Mouse (Mus musculus) stomach, postnatal 0 days (tissue): ENCODE measurements around the gene Gm45062. TPM values are rescaled to one million over a fixed set of nuclear protein-coding genes. Genes with fewer than 3 reads are reported as not detected.

Experiments used
- ATAC-seq: fragments of 200-750 bp; cut with Nextera tagmentation; 2 replicates; pipeline ENCODE4 v1.8.0; 2017; ENCODE audit not compliant: low FRiP score, low TSS enrichment
- DNase-seq: peaks from one replicate; pipeline ENCODE4 v3.0.0-alpha.2; 2016; ENCODE audit warnings: low spot score
- H3K27ac ChIP-seq: fragments of 300-500 bp; sonication (generic); replicated peaks from 2 replicates; pipeline ENCODE4 v1.5.1; 2014; ENCODE audit warnings: mild to moderate bottlenecking, control low read depth
- H3K27me3 ChIP-seq: fragments of 300-500 bp; sonication (generic); 2 replicates; pipeline ENCODE4 v1.6.1; 2014; ENCODE audit warnings: low read length; ENCODE audit not compliant: control insufficient read depth, insufficient read depth
- H3K36me3 ChIP-seq: fragments of 300-500 bp; sonication (generic); 2 replicates; pipeline ENCODE4 v1.6.1; 2014; ENCODE audit warnings: low read length, mixed read lengths; ENCODE audit not compliant: control insufficient read depth, insufficient read depth
- H3K4me1 ChIP-seq: fragments of 300-500 bp; sonication (generic); replicated peaks from 2 replicates; pipeline ENCODE4 v1.6.1; 2014; ENCODE audit warnings: antibody characterized with exemption; ENCODE audit not compliant: control insufficient read depth, insufficient read depth
- H3K4me2 ChIP-seq: fragments of 300-500 bp; sonication (generic); replicated peaks from 2 replicates; pipeline ENCODE4 v1.6.1; 2014; ENCODE audit warnings: low read depth, mild to moderate bottlenecking, control low read depth, moderate library complexity
- H3K4me3 ChIP-seq: fragments of 300-500 bp; sonication (generic); 2 replicates; pipeline ENCODE4 v1.5.1; 2014; ENCODE audit warnings: low read depth, low read length, control low read depth
- H3K9ac ChIP-seq: fragments of 300-500 bp; sonication (generic); 2 replicates; pipeline ENCODE4 v1.6.1; 2014; ENCODE audit warnings: mild to moderate bottlenecking, low read length, control low read depth, mixed read lengths
- H3K9me3 ChIP-seq: fragments of 300-500 bp; sonication (generic); 2 replicates; pipeline ENCODE4 v1.6.1; 2016; ENCODE audit warnings: low read length; ENCODE audit not compliant: control insufficient read depth
- CTCF ChIP-seq: IDR thresholded peaks from 2 replicates; pipeline ENCODE4 v1.5.1; 2016; ENCODE audit warnings: antibody characterized with exemption, low read depth, mild to moderate bottlenecking, moderate library complexity
- EP300 ChIP-seq: optimal IDR thresholded peaks from 2 replicates; pipeline ENCODE3; 2016; ENCODE audit warnings: antibody characterized with exemption
- WGBS: fragments of 180-500 bp; shearing (Covaris S2); extraction: QIAGEN DNeasy Blood & Tissue Kit; methylation state at CpG from one replicate; pipeline ENCODE4 v1.1.7; 2014; 5-methylcytosine and 5-hydroxymethylcytosine counted together
- polyA plus RNA-seq: library from polyadenylated mRNA; unstranded; fragments of >200 nt; fragmentation: Nextera tagmentation; extraction: Ambion mirVana; gene quantifications from 2 replicates; pipeline ENCODE4 v1.2.1, GENCODE M21; 2015

Gene Gm45062
- polyA plus RNA-seq, 1 experiment from 2014 or later = 1.9 TPM

GRCm38 (mm10) chr6:8283255-8283654 is 24.0 kb downstream of the Gm45062 start:
- Histone ChIP-seq H3K27ac (no peak overlapping the region), H3K9me3 (no peaks in the 10 kb centered on the region), H3K4me3 (no peak overlapping the region), H3K4me2 (no peak overlapping the region), H3K9ac (no peak overlapping the region), H3K4me1 (no peaks in the 10 kb centered on the region), H3K27me3 (no peaks in the 10 kb centered on the region), H3K36me3 (no peaks in the 10 kb centered on the region; the same call in 1 of the 2 replicates)
- DNase-seq (no peak), ATAC-seq (no peak)
- WGBS = 70% methylated on average over 4 of the region's 4 CpGs
- no peak for TF ChIP-seq CTCF
- TF ChIP-seq EP300 = no peak

DNA sequence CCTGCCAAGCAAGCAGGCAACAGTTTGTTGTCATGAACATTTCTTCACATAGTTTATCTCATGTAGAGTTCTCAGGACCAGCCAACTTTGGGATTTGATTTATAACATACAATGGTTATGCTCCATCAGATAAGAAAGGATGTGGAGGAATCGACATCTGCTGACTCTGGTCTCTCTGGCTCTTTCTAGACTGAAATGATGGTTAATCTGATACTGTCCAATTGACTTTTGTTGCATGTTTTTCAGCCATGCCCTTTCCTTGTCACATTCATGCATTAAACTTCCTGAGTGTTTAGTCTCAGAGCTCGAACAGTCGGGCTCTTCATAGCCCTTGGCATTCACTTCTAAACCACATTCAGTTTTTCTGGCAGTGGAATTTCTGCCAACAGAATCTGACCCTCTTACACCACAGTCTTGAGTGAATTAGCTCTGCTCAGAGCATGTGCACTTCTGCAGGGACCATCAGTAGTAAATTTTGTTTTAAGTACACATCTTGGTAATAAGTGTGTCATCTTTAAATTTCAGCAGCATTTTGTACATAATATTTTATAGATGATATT is 26.2 kb downstream of the Gm45062 start:
- Histone ChIP-seq H3K27ac (no peak overlapping the region), H3K4me1 (no peaks in the 10 kb centered on the region), H3K9me3 (no peaks in the 10 kb centered on the region), H3K36me3 (no peaks in the 10 kb centered on the region; the same call in 1 of the 2 replicates), H3K27me3 (no peaks in the 10 kb centered on the region), H3K9ac (no peak overlapping the region), H3K4me2 (no peak overlapping the region), H3K4me3 (no peak overlapping the region)
- 59% methylated on average over 3 of the region's 3 CpGs for WGBS
- TF ChIP-seq CTCF = no peak
- ATAC-seq (no peak), DNase-seq (no peak)

GRCm38 (mm10) chr6:8286146-8286545 is 26.9 kb downstream of the Gm45062 start:
- no peaks in the 10 kb centered on the region for H3K27me3 ChIP-seq
- H3K9ac ChIP-seq = no peak overlapping the region
- no peak overlapping the region for H3K4me2 ChIP-seq
- H3K36me3 ChIP-seq = no peaks in the 10 kb centered on the region
- H3K4me3 ChIP-seq = no peak overlapping the region
- no peak overlapping the region for H3K27ac ChIP-seq
- TF ChIP-seq EP300 (no peak), CTCF (no peak)
- no peaks in the 10 kb centered on the region for H3K9me3 ChIP-seq
- ATAC-seq (no peak), DNase-seq (no peak)
- no peaks in the 10 kb centered on the region for H3K4me1 ChIP-seq
- 88% methylated on average over 3 of the region's 3 CpGs for WGBS

GRCm38 (mm10) chr6:8288755-8289580 is 29.7 kb downstream of the Gm45062 start:
- DNase-seq (no peak), ATAC-seq (no peak)
- Histone ChIP-seq H3K9me3 (no peaks in the 10 kb centered on the region), H3K4me3 (no peak overlapping the region), H3K27me3 (no peaks in the 10 kb centered on the region), H3K36me3 (no peaks in the 10 kb centered on the region), H3K4me2 (no peak overlapping the region), H3K27ac (no peak overlapping the region), H3K4me1 (no peaks in the 10 kb centered on the region), H3K9ac (no peak overlapping the region)
- no peak for TF ChIP-seq CTCF
- TF ChIP-seq EP300 = no peak
- WGBS = 80% methylated on average over 4 of the region's 4 CpGs

- ATAC-seq = no peak
- Histone ChIP-seq H3K27ac (no peak overlapping the region), H3K4me3 (no peak overlapping the region), H3K4me1 (no peaks in the 10 kb centered on the region), H3K9me3 (no peaks in the 10 kb centered on the region), H3K27me3 (no peaks in the 10 kb centered on the region), H3K36me3 (no peaks in the 10 kb centered on the region), H3K9ac (no peak overlapping the region), H3K4me2 (no peak overlapping the region)
- 66% methylated on average over 4 of the region's 4 CpGs for WGBS
- TF ChIP-seq CTCF (no peak), EP300 (no peak)
- no peak for DNase-seq
Measured at GRCm38 (mm10) chr6:8294048-8294784, 35.0 kb downstream of the Gm45062 start.
